Mouse (Mus musculus): ENCODE data around the gene Sh2d2a. TPM values are rescaled to one million over a fixed set of nuclear protein-coding genes. Genes with fewer than 3 reads are reported as not detected.
"Not testable (repeated sequence)": the region's sequence is repeated elsewhere in the genome, so short reads cannot be mapped to it uniquely, and the experiment has no call there.

The Sh2d2a gene
- 101 and 108 TPM in 2 replicates for polyA plus RNA-seq (2015; fragmentation: Nextera tagmentation; extraction: Ambion mirVana)

- peak; percentile 93 for DNase-seq (ENCODE audit: low spot score)
These were observed at the start of gene Sh2d2a for GRCm38 (mm10) chr3:87846650-87847110. TSS of gene Sh2d2a (plus strand) at chr3:87846755.

DNA sequence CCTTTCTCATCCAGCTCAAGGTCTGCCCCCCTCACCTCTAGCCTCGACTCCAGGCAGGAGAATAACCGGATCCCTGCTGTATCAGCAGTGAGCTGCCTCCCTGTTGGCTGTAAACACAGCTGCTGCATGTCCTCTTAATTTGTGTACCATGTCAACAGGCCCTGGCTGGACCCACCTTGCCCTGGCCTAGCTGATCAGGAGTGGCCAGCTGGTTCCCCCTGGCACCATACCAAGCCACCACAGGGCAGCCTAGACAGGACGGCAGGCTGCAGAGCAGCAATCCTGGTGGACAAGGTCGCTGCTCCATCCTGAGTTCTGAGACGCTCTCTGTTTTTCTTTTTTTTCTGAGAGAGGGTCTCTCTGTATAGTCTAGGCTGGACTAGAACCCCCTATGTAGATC, 44.9 kb upstream of the Sh2d2a start:
- no peak for DNase-seq (ENCODE audit: low spot score)

DNA sequence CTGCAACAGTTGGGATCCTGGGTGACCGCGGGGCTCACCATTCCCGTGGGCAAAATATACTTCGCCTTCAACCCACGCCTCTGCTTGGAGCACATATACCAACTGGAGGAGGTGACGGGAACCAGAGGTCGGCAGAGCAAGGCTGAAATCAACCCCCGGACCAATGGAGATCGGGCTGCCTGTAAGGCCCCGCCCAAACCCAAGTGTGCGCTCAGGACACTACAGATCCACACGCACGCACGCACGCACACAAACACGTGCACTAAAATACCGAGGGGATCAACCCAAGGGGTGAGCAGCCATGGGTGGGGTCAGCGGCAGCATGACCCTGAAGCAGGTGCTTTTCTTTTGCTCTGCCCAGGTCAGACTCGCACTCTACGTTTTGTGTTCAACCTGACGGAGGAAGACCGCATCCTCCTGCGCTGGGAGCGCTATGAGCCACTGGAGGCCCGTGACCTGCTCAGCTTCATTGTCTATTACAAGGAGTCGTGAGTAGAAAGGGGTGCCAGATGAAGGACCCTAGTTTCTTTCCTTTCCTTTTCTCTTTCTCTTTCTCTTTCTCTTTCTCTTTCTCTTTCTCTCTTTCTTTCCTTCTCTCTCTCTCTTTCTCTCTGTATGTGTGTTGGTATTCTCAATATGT, 42.4 kb upstream of the Sh2d2a start:
- no peak for DNase-seq (ENCODE audit: low spot score)

- DNase-seq (ENCODE audit: low spot score), result no peak
These were observed 37.1 kb upstream of the Sh2d2a start for GRCm38 (mm10) chr3:87809322-87809962.

DNA sequence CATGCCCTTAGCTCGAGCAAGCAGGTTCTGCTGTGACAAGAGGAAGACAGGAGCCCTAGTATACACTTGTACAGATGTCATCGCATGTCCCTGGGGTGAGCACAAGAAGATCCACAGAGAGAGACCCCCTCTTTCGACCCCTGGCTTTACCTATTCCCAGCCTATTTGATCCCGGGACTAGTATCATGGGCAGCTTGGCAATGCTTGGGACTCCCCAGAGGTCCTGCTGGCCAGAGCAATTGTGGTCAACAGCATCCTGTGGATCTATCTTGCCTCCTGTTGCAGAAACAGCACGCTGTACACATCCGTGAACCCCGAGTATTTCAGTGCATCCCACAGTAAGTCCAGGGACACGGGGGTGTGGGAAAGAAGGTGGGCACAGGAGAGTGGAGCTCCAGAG, 35.3 kb upstream of the Sh2d2a start:
- DNase-seq (ENCODE audit: low spot score), result no peak

DNA sequence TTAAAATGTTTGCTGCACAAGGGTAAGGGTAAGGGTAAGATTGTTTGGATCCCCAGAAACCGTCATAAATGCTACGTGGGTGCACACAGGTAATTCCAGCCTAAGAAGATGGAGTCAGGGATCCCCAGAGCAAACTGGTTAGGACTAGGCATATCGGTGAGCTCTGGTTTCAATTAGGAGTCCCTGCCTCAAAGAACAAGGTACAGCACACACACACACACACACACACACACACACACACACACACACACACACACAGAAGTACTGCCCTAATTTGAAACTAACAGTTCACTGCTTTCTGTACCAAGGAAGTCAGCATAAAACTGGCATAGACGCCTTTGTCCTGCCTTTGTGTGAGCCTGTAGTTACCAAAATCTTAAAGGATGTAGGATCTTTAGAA, 34.1 kb upstream of the Sh2d2a start:
- no peak for DNase-seq (ENCODE audit: low spot score)

DNA sequence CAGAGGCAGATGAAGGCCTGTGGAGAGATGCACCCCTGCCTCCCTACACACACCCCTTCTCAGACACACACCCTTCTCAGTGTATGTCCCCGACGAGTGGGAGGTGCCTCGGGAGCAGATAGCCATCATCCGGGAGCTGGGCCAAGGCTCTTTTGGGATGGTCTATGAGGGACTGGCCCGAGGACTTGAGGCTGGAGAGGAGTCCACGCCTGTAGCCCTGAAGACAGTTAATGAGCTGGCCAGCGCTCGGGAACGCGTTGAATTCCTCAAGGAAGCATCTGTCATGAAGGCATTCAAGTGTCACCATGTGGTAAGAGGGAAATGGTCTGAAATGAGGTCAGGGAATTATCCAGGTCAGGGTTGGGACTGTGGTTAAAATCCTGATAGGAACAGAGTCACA, 33.7 kb upstream of the Sh2d2a start:
- no peak for DNase-seq (ENCODE audit: low spot score)

- no peak for DNase-seq (ENCODE audit: low spot score)
These were observed 30.4 kb upstream of the Sh2d2a start for GRCm38 (mm10) chr3:87816166-87816565.

DNA sequence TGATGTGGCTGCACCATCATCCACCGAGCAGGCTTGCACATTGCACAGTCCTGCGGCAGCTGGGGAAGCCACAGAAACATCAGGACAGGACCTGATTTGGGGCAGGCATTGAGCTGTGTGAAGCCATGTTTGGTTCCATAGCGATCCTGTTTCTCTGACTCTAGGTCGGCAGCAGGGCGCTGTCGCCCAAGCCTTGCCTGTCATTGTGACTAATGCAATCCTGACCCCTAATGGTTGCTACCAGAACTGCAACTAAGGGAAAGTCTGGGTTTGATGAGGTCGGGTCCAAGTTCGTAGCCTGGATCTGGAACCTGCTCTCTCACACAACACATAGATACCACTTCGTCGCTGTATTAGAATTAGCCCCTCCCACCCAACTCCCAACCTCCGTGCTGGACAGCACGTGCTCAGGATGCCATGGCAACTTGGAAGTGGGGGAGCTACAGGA, 29.9 kb upstream of the Sh2d2a start:
- DNase-seq (ENCODE audit: low spot score), result peak; percentile 81

- no peak for DNase-seq (ENCODE audit: low spot score)
These were observed 28.3 kb upstream of the Sh2d2a start for GRCm38 (mm10) chr3:87818226-87818625.

- DNase-seq (ENCODE audit: low spot score), result not testable (repeated sequence)
These were observed 22.3 kb upstream of the Sh2d2a start, which contains the start of gene Pear1 for GRCm38 (mm10) chr3:87824206-87824605. TSS of gene Pear1 (minus strand) at chr3:87824306.

GRCm38 (mm10) chr3:87828435-87828834, 18.1 kb upstream of the Sh2d2a start:
- DNase-seq (ENCODE audit: low spot score), result no peak

GRCm38 (mm10) chr3:87829025-87829424, 17.5 kb upstream of the Sh2d2a start:
- DNase-seq (ENCODE audit: low spot score), result no peak

DNA sequence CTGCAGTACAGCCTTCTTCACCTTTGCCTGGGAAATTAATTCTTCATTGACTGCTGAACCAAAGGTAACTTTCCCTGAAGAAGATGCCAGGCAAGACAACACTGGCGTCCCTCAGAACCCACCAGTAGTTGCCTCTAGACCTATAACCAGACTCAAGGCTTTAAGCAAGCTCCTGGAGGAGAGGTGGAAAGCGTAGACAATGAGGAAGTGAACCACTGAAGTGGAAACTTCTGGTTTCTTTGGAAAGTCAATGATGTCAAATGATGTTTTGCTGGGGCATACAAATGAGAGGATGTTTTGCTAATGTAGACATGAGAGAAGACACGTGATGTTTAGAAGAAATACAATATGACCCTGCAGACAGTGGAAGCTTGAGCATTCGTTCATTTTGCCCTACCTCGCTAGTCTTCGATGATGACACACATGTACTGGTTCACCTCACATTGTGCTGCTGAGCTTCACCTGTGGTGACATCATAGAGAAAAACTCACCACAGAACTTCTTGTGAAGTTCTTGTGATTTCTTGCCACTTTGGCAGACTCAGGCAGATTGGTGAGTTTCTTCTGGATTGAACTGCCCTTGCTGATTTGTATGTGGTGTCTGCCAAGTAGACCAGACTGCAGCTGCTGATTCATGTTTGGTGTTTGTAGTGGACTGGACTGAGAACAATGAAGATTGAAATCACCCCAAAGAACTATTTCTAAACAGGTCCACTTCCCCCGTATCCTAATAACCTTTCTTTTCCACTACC, 14.3 kb upstream of the Sh2d2a start:
- DNase-seq (ENCODE audit: low spot score), result no peak

- DNase-seq (ENCODE audit: low spot score), result peak; percentile 35
These were observed 13.1 kb upstream of the Sh2d2a start for GRCm38 (mm10) chr3:87833482-87833881.

GRCm38 (mm10) chr3:87838622-87839021, 7.9 kb upstream of the Sh2d2a start:
- peak; percentile 83 for DNase-seq (ENCODE audit: low spot score)

DNA sequence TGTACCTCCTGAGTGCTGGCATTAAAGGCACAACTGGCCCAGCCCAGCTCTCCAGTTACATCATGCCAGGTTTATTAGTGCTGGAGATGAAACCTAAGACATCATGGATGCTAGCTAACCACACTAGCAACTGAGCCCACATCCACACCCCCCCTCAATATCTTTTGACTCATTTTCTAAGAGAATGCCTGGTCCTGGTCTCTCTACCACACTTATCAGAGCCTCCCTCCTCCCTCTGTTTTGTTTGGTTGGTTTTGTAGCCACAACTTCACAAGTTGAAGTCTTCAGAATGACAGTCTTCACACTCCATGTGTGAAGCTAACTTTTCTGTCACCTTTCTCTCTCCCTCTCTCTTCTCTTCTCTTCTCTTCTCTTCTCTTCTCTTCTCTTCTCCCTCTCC, 5.7 kb upstream of the Sh2d2a start:
- DNase-seq (ENCODE audit: low spot score), result no peak

GRCm38 (mm10) chr3:87844981-87845380, 1.6 kb upstream of the Sh2d2a start:
- DNase-seq (ENCODE audit: low spot score), result no peak

DNA sequence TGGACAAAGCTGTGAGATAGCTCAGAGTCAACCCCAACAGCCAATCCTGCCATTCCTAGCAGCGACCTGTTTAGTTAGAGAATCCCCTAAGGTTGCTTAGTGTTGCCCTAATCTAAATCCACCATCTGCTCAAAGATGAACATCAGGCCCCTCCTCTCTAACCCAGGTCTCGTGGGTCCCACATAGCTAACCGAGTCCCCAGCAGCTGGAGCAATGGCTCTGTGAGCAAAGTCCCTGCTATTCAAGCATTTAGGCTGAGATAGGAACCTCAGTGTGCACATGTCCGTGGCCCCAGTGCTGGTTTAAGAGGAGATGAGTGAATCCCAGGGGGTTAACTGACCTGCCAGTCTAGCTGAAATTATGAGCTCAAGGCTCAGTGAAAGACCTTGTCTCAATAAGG, 369 bp upstream of the Sh2d2a start:
- DNase-seq (ENCODE audit: low spot score), result peak; percentile 74

GRCm38 (mm10) chr3:87847680-87848079, 1.1 kb downstream of the Sh2d2a start:
- DNase-seq (ENCODE audit: low spot score), result peak; percentile 87

DNA sequence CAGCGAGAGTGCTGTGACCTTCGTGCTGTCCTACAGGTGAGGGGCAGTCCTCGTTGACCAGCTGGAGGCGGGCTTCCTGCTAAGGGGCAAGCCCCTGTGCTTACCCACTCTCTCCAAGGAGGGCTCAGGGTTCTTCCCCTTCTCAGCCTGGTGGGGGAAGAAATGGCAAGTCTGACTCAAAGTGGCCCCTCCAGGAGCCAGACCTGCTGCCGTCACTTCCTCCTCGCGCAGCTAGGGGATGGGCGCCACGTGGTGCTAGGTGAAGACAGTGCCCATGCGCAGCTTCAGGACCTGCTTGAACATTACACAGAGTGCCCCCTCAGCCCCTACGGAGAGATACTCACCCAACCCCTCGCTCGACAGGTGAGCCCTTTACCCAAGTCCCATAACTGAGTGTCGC, 2.6 kb downstream of the Sh2d2a start:
- DNase-seq (ENCODE audit: low spot score), result no peak
